Mouse (Mus musculus) MEL (cell line): ENCODE measurements at regions not wholly inside any gene's neighbourhood (a gene's known extent, or its start where the extent isn't known, plus 50 kb on each side); places are given as distances from the start of the nearest gene placed in this dataset.

Experiments used
- DNase-seq: peaks from one replicate; pipeline ENCODE4 v3.0.0; 2011; ENCODE audit warnings: low read depth, low spot score
- H3K27ac ChIP-seq: 2 replicates; pipeline ENCODE4 v1.5.1; 2012; ENCODE audit warnings: low read depth, mild to moderate bottlenecking, control low read depth, low read length, moderate library complexity; ENCODE audit not compliant: control insufficient read depth
- H3K27me3 ChIP-seq, 2 experiments: fragments of 150-350 bp in 1 of 2; sonication (generic) in 1 of 2; 2 replicates each; pipeline ENCODE4 v1.6.1; 2012; ENCODE audit warnings: low read length in 2 of 2, mild to moderate bottlenecking in 2 of 2, improper control_type of control experiment in 1 of 2, moderate library complexity in 1 of 2; ENCODE audit not compliant: insufficient read depth in 2 of 2, control insufficient read depth in 1 of 2
- H3K36me3 ChIP-seq, 2 experiments: 2 replicates each; pipeline ENCODE4 v1.6.1; 2012 to 2014; ENCODE audit warnings: low read length in 2 of 2, improper control_type of control experiment in 1 of 2, inconsistent platforms in 1 of 2, mild to moderate bottlenecking in 1 of 2; ENCODE audit not compliant: insufficient read depth in 2 of 2, control insufficient read depth in 1 of 2
- H3K4me1 ChIP-seq, 2 experiments: fragments of 150-350 bp in 1 of 2; sonication (generic) in 1 of 2; 2 replicates each; pipeline ENCODE4 v1.6.1; 2012; ENCODE audit warnings: low read length in 2 of 2, improper control_type of control experiment in 1 of 2, mild to moderate bottlenecking in 1 of 2; ENCODE audit not compliant: insufficient read depth in 2 of 2, control insufficient read depth in 1 of 2
- H3K4me3 ChIP-seq, 2 experiments: fragments of 150-350 bp in 1 of 2; sonication (generic) in 1 of 2; 2 replicates each; pipeline ENCODE4 v1.5.1; 2012; ENCODE audit warnings: low read depth in 2 of 2, low read length in 2 of 2, mild to moderate bottlenecking in 2 of 2, moderate library complexity in 2 of 2, control low read depth in 1 of 2, improper control_type of control experiment in 1 of 2; ENCODE audit not compliant: control insufficient read depth in 1 of 2, insufficient read depth in 1 of 2
- H3K79me2 ChIP-seq: 2 replicates; pipeline ENCODE4 v1.6.1; 2012; ENCODE audit warnings: mild to moderate bottlenecking, low read length, moderate library complexity; ENCODE audit not compliant: control insufficient read depth, poor library complexity, insufficient read depth
- H3K9ac ChIP-seq: 2 replicates; pipeline ENCODE4 v1.6.1; 2012; ENCODE audit warnings: low read depth, mild to moderate bottlenecking, control low read depth, low read length, moderate library complexity; ENCODE audit not compliant: control insufficient read depth, poor library complexity, severe bottlenecking
- H3K9me3 ChIP-seq: fragments of 150-350 bp; sonication (generic); replicated peaks from 2 replicates; pipeline ENCODE4 v1.6.1; 2012; ENCODE audit warnings: mild to moderate bottlenecking, low read length, improper control_type of control experiment, moderate library complexity; ENCODE audit not compliant: insufficient read depth
- CHD2 ChIP-seq: IDR thresholded peaks from 2 replicates; pipeline ENCODE4 v1.6.1; 2011; ENCODE audit warnings: low read length, improper control_type of control experiment
- CTCF ChIP-seq, 3 experiments: IDR thresholded peaks in 2 of 3; conservative IDR thresholded peaks in 1 of 3; 2 replicates each; pipeline ENCODE4 v1.5.1; 2011 to 2012; ENCODE audit warnings: low read length in 3 of 3, low read depth in 2 of 3, mild to moderate bottlenecking in 2 of 3, improper control_type of control experiment in 1 of 3, inconsistent platforms in 1 of 3, mixed read lengths in 1 of 3, moderate library complexity in 1 of 3; ENCODE audit not compliant: control insufficient read depth in 1 of 3, insufficient read depth in 1 of 3, poor library complexity in 1 of 3, severe bottlenecking in 1 of 3
- E2F4 ChIP-seq: IDR thresholded peaks from 2 replicates; pipeline ENCODE4 v1.6.1; 2011; ENCODE audit warnings: low read depth, low read length, improper control_type of control experiment, borderline replicate concordance
- EP300 ChIP-seq, 2 experiments: IDR thresholded peaks; 2 replicates each; pipeline ENCODE4 v1.6.1; 2011; ENCODE audit warnings: improper control_type of control experiment in 2 of 2, low read length in 2 of 2, low read depth in 1 of 2, mild to moderate bottlenecking in 1 of 2
- ETS1 ChIP-seq: IDR thresholded peaks from 2 replicates; pipeline ENCODE4 v1.6.1; 2012; ENCODE audit warnings: low read depth, mild to moderate bottlenecking, inconsistent platforms, low read length, improper control_type of control experiment, moderate library complexity
- GABPA ChIP-seq: IDR thresholded peaks from 2 replicates; pipeline ENCODE4 v1.6.1; 2012; ENCODE audit warnings: low read depth, mild to moderate bottlenecking, inconsistent platforms, low read length, improper control_type of control experiment, moderate library complexity
- JUND ChIP-seq: IDR thresholded peaks from 2 replicates; pipeline ENCODE4 v1.6.1; 2011; ENCODE audit warnings: low read depth, mild to moderate bottlenecking, improper control_type of control experiment, low read length
- MAFK ChIP-seq: IDR thresholded peaks from 2 replicates; pipeline ENCODE4 v1.6.1; 2011; ENCODE audit warnings: low read depth, mild to moderate bottlenecking, low read length, improper control_type of control experiment, borderline replicate concordance
- MAX ChIP-seq: IDR thresholded peaks from 2 replicates; pipeline ENCODE4 v1.6.1; 2011; ENCODE audit warnings: low read length, improper control_type of control experiment
- MYB ChIP-seq: IDR thresholded peaks from 2 replicates; pipeline ENCODE4 v1.6.1; 2011; ENCODE audit warnings: mild to moderate bottlenecking, low read depth, low read length, improper control_type of control experiment
- MYC ChIP-seq: IDR thresholded peaks from 2 replicates; pipeline ENCODE4 v1.6.1; 2011; ENCODE audit warnings: low read depth, mild to moderate bottlenecking, low read length, improper control_type of control experiment, moderate library complexity
- NELFE ChIP-seq: IDR thresholded peaks from 2 replicates; pipeline ENCODE4 v1.6.1; 2011; ENCODE audit warnings: low read depth, low read length, improper control_type of control experiment
- POLR2A ChIP-seq, 2 experiments: IDR thresholded peaks; 2 replicates each; pipeline ENCODE4 v1.6.1; 2011 to 2012; ENCODE audit warnings: low read length in 2 of 2, mild to moderate bottlenecking in 2 of 2, control low read depth in 1 of 2, improper control_type of control experiment in 1 of 2, low read depth in 1 of 2, moderate library complexity in 1 of 2; ENCODE audit not compliant: control insufficient read depth in 1 of 2, insufficient read depth in 1 of 2, poor library complexity in 1 of 2
- POLR2AphosphoS2 ChIP-seq: IDR thresholded peaks from 2 replicates; pipeline ENCODE4 v1.6.1; 2011; ENCODE audit warnings: low read length, improper control_type of control experiment
- RAD21 ChIP-seq: IDR thresholded peaks from 2 replicates; pipeline ENCODE4 v1.6.1; 2011; ENCODE audit warnings: mild to moderate bottlenecking, low read depth, low read length, improper control_type of control experiment
- RCOR1 ChIP-seq: IDR thresholded peaks from 2 replicates; pipeline ENCODE4 v1.6.1; 2012; ENCODE audit warnings: low read depth, mild to moderate bottlenecking, inconsistent platforms, low read length, improper control_type of control experiment
- SIN3A ChIP-seq: IDR thresholded peaks from 2 replicates; pipeline ENCODE4 v1.6.1; 2012; ENCODE audit warnings: low read length, improper control_type of control experiment, inconsistent platforms
- TAL1 ChIP-seq: IDR thresholded peaks from 2 replicates; pipeline ENCODE4 v1.6.1; 2012; ENCODE audit warnings: mild to moderate bottlenecking, inconsistent platforms, low read length, moderate library complexity, mixed read lengths
- TBP ChIP-seq: IDR thresholded peaks from 2 replicates; pipeline ENCODE4 v1.8.0; 2011; ENCODE audit warnings: low read depth, low read length, improper control_type of control experiment
- TCF12 ChIP-seq: IDR thresholded peaks from 2 replicates; pipeline ENCODE4 v1.6.1; 2014; ENCODE audit warnings: low read depth, mild to moderate bottlenecking, inconsistent platforms, low read length, improper control_type of control experiment, moderate library complexity
- USF2 ChIP-seq, 2 experiments: IDR thresholded peaks; 2 replicates each; pipeline ENCODE4 v1.6.1; 2011 to 2012; ENCODE audit warnings: improper control_type of control experiment in 2 of 2, low read length in 2 of 2, borderline replicate concordance in 1 of 2, inconsistent platforms in 1 of 2, low read depth in 1 of 2, mild to moderate bottlenecking in 1 of 2; ENCODE audit not compliant: insufficient read depth in 1 of 2
- ZC3H11A ChIP-seq: IDR thresholded peaks from 2 replicates; pipeline ENCODE4 v1.6.1; 2012; ENCODE audit warnings: low read depth, mild to moderate bottlenecking, inconsistent platforms, low read length, improper control_type of control experiment
- ZKSCAN1 ChIP-seq: IDR thresholded peaks from 2 replicates; pipeline ENCODE4 v1.6.1; 2012; ENCODE audit warnings: low read depth, mild to moderate bottlenecking, inconsistent platforms, low read length, improper control_type of control experiment, moderate library complexity
- ZNF384 ChIP-seq: IDR thresholded peaks from 2 replicates; pipeline ENCODE4 v1.6.1; 2012; ENCODE audit warnings: low read depth, mild to moderate bottlenecking, inconsistent platforms, low read length, improper control_type of control experiment

DNA sequence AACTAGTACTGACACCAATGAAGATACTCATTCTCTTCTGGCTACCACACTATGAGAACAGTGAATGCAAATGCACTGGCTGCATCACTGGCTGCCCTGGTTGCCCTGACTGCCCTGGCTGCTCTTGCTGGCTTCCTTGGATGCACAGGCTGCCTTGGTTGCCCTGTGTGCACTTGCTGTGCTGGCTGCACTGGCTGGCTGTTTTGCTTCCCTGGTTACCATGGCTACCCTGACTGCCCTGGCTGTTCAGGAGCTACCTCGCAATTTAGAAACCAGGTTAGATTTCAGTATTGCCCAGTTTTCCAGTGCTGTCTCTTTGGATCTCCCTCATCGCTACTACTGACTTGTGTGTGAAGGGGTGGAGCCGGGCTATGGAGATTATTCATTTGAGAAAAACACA lies 175.7 kb downstream of the Fat4 start:
- no peaks in the 10 kb centered on the region for H3K9me3 ChIP-seq
- H3K4me3 ChIP-seq: no peak overlapping the region
- TF ChIP-seq ZNF384 (no peak), RCOR1 (no peak), JUND (no peak), EP300 (IDR thresholded peaks at IDR 0.05; ENCODE audit: low read depth in 1 of 2, low read length in 2 of 2) (no peak), MYC (no peak), CTCF (IDR thresholded peaks at IDR 0.05 in 2 of 3, conservative IDR thresholded peaks at IDR 0.05 in 1 of 3; ENCODE audit: control insufficient read depth in 1 of 3, insufficient read depth in 1 of 3, low read depth in 2 of 3, low read length in 3 of 3, poor library complexity in 1 of 3, severe bottlenecking in 1 of 3) (no peak), USF2 (IDR thresholded peaks at IDR 0.05; ENCODE audit: borderline replicate concordance in 1 of 2, insufficient read depth in 1 of 2, low read depth in 1 of 2, low read length in 2 of 2) (no peak), RAD21 (no peak), TBP (no peak), ETS1 (no peak)
- no peaks in the 10 kb centered on the region for H3K79me2 ChIP-seq
- no peaks in the 10 kb centered on the region for H3K27me3 ChIP-seq
- DNase-seq: no peak
- H3K4me1 ChIP-seq: no peaks in the 10 kb centered on the region
- no peaks in the 10 kb centered on the region for H3K36me3 ChIP-seq
- no peak overlapping the region for H3K27ac ChIP-seq
- no peak overlapping the region for H3K9ac ChIP-seq

DNA sequence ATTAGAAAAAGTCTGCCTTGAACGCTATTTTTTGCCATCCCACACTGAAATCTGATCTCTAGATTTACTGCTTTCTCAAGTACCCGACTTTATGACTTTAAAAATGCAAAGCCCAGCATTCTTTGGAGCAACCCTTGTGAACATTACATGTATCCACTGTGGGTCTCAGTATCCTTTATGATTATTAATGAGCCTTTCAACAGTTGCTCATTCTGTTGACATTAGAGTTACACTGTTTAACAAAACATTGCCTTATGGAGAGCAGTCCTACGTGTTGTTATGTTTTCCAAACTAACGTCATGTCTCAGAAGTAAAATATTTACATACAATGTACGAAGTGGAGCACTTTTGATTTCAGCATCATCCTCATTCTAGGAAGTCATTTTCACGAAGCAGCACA lies 178.7 kb downstream of the Fat4 start:
- Histone ChIP-seq H3K9me3 (no peaks in the 10 kb centered on the region), H3K4me1 (no peaks in the 10 kb centered on the region), H3K79me2 (no peaks in the 10 kb centered on the region), H3K9ac (no peak overlapping the region), H3K27ac (no peak overlapping the region), H3K4me3 (no peak overlapping the region), H3K27me3 (no peaks in the 10 kb centered on the region), H3K36me3 (no peaks in the 10 kb centered on the region)
- no peak for DNase-seq
- no peak for TF ChIP-seq MAFK
- TF ChIP-seq NELFE: no peak
- no peak for TF ChIP-seq POLR2AphosphoS2
- no peak for TF ChIP-seq MYB
- no peak for TF ChIP-seq RCOR1
- no peak for TF ChIP-seq TBP
- no peak for TF ChIP-seq ZKSCAN1
- TF ChIP-seq CHD2: no peak
- no peak for TF ChIP-seq USF2 (IDR thresholded peaks at IDR 0.05; ENCODE audit: borderline replicate concordance in 1 of 2, insufficient read depth in 1 of 2, low read depth in 1 of 2, low read length in 2 of 2)
- no peak for TF ChIP-seq SIN3A
- TF ChIP-seq TCF12: no peak
- no peak for TF ChIP-seq RAD21
- no peak for TF ChIP-seq GABPA
- TF ChIP-seq TAL1: no peak
- TF ChIP-seq ZC3H11A: no peak
- TF ChIP-seq E2F4: no peak
- TF ChIP-seq MAX: no peak
- TF ChIP-seq POLR2A (IDR thresholded peaks at IDR 0.05; ENCODE audit: control insufficient read depth in 1 of 2, insufficient read depth in 1 of 2, low read depth in 1 of 2, low read length in 2 of 2, poor library complexity in 1 of 2): no peak
- no peak for TF ChIP-seq EP300 (IDR thresholded peaks at IDR 0.05; ENCODE audit: low read depth in 1 of 2, low read length in 2 of 2)
